Mouse (Mus musculus) hindbrain, embryonic 14.5 days (tissue): ENCODE results near the gene Vps35l. TPM values are rescaled to one million over a fixed set of nuclear protein-coding genes. Genes with fewer than 3 reads are reported as not detected.

Experiments
- ATAC-seq: fragments of 200-750 bp; cut with Nextera tagmentation; 2 replicates; pipeline ENCODE4 v1.8.0; 2017; ENCODE audit warnings: moderate number of reproducible peaks, mild to moderate bottlenecking, moderate TSS enrichment, moderate library complexity; ENCODE audit not compliant: low FRiP score
- DNase-seq: peaks from one replicate; pipeline ENCODE4 v3.0.0-alpha.2; 2015; ENCODE audit warnings: low spot score
- H3K27ac ChIP-seq: fragments of 300-500 bp; sonication (generic); 2 replicates; pipeline ENCODE4 v1.5.1; 2014; ENCODE audit warnings: mild to moderate bottlenecking, moderate library complexity
- H3K27me3 ChIP-seq: fragments of 300-500 bp; sonication (generic); 2 replicates; pipeline ENCODE4 v1.6.1; 2014; ENCODE audit warnings: mild to moderate bottlenecking, low read length, mixed read lengths; ENCODE audit not compliant: control insufficient read depth, insufficient read depth
- H3K36me3 ChIP-seq: fragments of 300-500 bp; sonication (generic); replicated peaks from 2 replicates; pipeline ENCODE4 v1.6.1; 2014; ENCODE audit not compliant: control insufficient read depth, insufficient read depth
- H3K4me1 ChIP-seq: fragments of 300-500 bp; sonication (generic); replicated peaks from 2 replicates; pipeline ENCODE4 v1.6.1; 2014; ENCODE audit warnings: antibody characterized with exemption, low read length, mixed read lengths; ENCODE audit not compliant: control insufficient read depth, insufficient read depth
- H3K4me2 ChIP-seq: fragments of 300-500 bp; sonication (generic); replicated peaks from 2 replicates; pipeline ENCODE4 v1.6.1; 2014; ENCODE audit warnings: mild to moderate bottlenecking, moderate library complexity
- H3K4me3 ChIP-seq: fragments of 300-500 bp; sonication (generic); replicated peaks from 2 replicates; pipeline ENCODE4 v1.5.1; 2014; ENCODE audit warnings: mild to moderate bottlenecking, low read length
- H3K9ac ChIP-seq: fragments of 300-500 bp; sonication (generic); 2 replicates; pipeline ENCODE4 v1.6.1; 2014
- H3K9me3 ChIP-seq: fragments of 300-500 bp; sonication (generic); 2 replicates; pipeline ENCODE4 v1.6.1; 2016; ENCODE audit warnings: low read length; ENCODE audit not compliant: control insufficient read depth
- WGBS: fragments of 180-500 bp; shearing (Covaris S2); extraction: QIAGEN DNeasy Blood & Tissue Kit; methylation state at CpG from one replicate; pipeline ENCODE4 v1.1.7; 2014; 5-methylcytosine and 5-hydroxymethylcytosine counted together
- polyA plus RNA-seq: library from polyadenylated mRNA; unstranded; fragments of >200 nt; fragmentation: Nextera tagmentation; extraction: Ambion mirVana; gene quantifications from 2 replicates; pipeline ENCODE4 v1.2.1, GENCODE M21; 2014

The Vps35l gene
- polyA plus RNA-seq, 1 experiment from 2014 or later: 93.9 TPM

GRCm38 (mm10) chr7:118855171-118855876 is 115.3 kb downstream of the Vps35l start, which contains the start of gene Iqck:
Gene Iqck, plus strand, starts transcription at chr7:118855752.
- Histone ChIP-seq H3K4me3 (peak within 1 kb of the TSS; percentile 92), H3K4me2 (peak within 1 kb of the TSS; percentile 85), H3K4me1 (peaks cover 10% of the 10 kb centered on the region), H3K9ac (peak within 1 kb of the TSS; percentile 66), H3K27ac (peak within 1 kb of the TSS; percentile 83), H3K27me3 (no peaks in the 10 kb centered on the region), H3K9me3 (no peaks in the 10 kb centered on the region), H3K36me3 (peaks cover 30% of the 10 kb centered on the region)
- DNase-seq (peak; percentile 93), ATAC-seq (peak; percentile 97)
- under 1% methylated on average over 55 of the region's 57 CpGs for WGBS

GRCm38 (mm10) chr7:118855877-118856304 is 115.9 kb downstream of the Vps35l start, which contains the start of gene Knop1:
Gene Knop1, minus strand, starts transcription at chr7:118856254.
- H3K4me2 ChIP-seq: peak within 1 kb of the TSS; percentile 85
- ATAC-seq: peak; percentile 80
- H3K9ac ChIP-seq: peak within 1 kb of the TSS; percentile 66
- peaks cover 10% of the 10 kb centered on the region for H3K4me1 ChIP-seq
- under 1% methylated on average over 45 of the region's 46 CpGs for WGBS
- DNase-seq: peak; percentile 30
- H3K27me3 ChIP-seq: no peaks in the 10 kb centered on the region
- H3K27ac ChIP-seq: peak within 1 kb of the TSS; percentile 83
- peaks cover 24% of the 10 kb centered on the region for H3K36me3 ChIP-seq
- H3K4me3 ChIP-seq: peak within 1 kb of the TSS; percentile 92
- H3K9me3 ChIP-seq: no peaks in the 10 kb centered on the region

GRCm38 (mm10) chr7:118858640-118859039 is 118.6 kb downstream of the Vps35l start:
- ATAC-seq: no peak
- no peak for DNase-seq
- WGBS: 91% methylated on average over 1 of the region's 1 CpGs

GRCm38 (mm10) chr7:118865362-118865761 is 125.3 kb downstream of the Vps35l start:
- H3K4me1 ChIP-seq: no peaks in the 10 kb centered on the region
- no peak overlapping the region for H3K27ac ChIP-seq
- DNase-seq: no peak
- H3K9ac ChIP-seq: no peak overlapping the region
- H3K4me2 ChIP-seq: no peak overlapping the region
- no peak for ATAC-seq
- no peak overlapping the region for H3K4me3 ChIP-seq
- 80% methylated on average over 2 of the region's 2 CpGs for WGBS
- H3K27me3 ChIP-seq: no peaks in the 10 kb centered on the region
- H3K36me3 ChIP-seq: no peaks in the 10 kb centered on the region
- H3K9me3 ChIP-seq: no peaks in the 10 kb centered on the region

More at GRCm38 (mm10) chr7:118858640-118859039, 118.6 kb downstream of the Vps35l start:
- Histone ChIP-seq H3K4me1 (peaks cover 10% of the 10 kb centered on the region), H3K4me3 (no peak overlapping the region), H3K9ac (no peak overlapping the region), H3K27ac (no peak overlapping the region), H3K9me3 (no peaks in the 10 kb centered on the region), H3K27me3 (no peaks in the 10 kb centered on the region), H3K4me2 (no peak overlapping the region), H3K36me3 (no peaks in the 10 kb centered on the region; the same call in 1 of the 2 replicates)

GRCm38 (mm10) chr7:118879466-118880029 is 139.5 kb downstream of the Vps35l start:
- no peaks in the 10 kb centered on the region for H3K9me3 ChIP-seq
- ATAC-seq (no peak), DNase-seq (no peak)
- no peaks in the 10 kb centered on the region for H3K4me1 ChIP-seq
- no peak overlapping the region for H3K9ac ChIP-seq
- no peaks in the 10 kb centered on the region for H3K27me3 ChIP-seq
- no peaks in the 10 kb centered on the region for H3K36me3 ChIP-seq
- 82% methylated on average over 3 of the region's 3 CpGs for WGBS
- no peak overlapping the region for H3K27ac ChIP-seq
- no peak overlapping the region for H3K4me2 ChIP-seq
- no peak overlapping the region for H3K4me3 ChIP-seq

GRCm38 (mm10) chr7:118883957-118884356 is 143.9 kb downstream of the Vps35l start:
- no peak for ATAC-seq
- Histone ChIP-seq H3K27ac (no peak overlapping the region), H3K27me3 (no peaks in the 10 kb centered on the region), H3K9ac (no peak overlapping the region), H3K9me3 (no peaks in the 10 kb centered on the region), H3K4me1 (peaks cover 7% of the 10 kb centered on the region), H3K4me2 (no peak overlapping the region), H3K36me3 (no peaks in the 10 kb centered on the region), H3K4me3 (no peak overlapping the region)
- no peak for DNase-seq
- 88% methylated on average over 4 of the region's 4 CpGs for WGBS

GRCm38 (mm10) chr7:118884969-118885368 is 144.9 kb downstream of the Vps35l start:
- ATAC-seq (no peak), DNase-seq (no peak)
- H3K27ac ChIP-seq: no peak overlapping the region
- H3K9me3 ChIP-seq: no peaks in the 10 kb centered on the region
- H3K4me1 ChIP-seq: peaks cover 12% of the 10 kb centered on the region
- WGBS: 66% methylated on average over 4 of the region's 4 CpGs
- no peaks in the 10 kb centered on the region for H3K27me3 ChIP-seq
- no peak overlapping the region for H3K4me3 ChIP-seq
- no peak overlapping the region for H3K9ac ChIP-seq
- H3K4me2 ChIP-seq: no peak overlapping the region
- H3K36me3 ChIP-seq: no peaks in the 10 kb centered on the region

GRCm38 (mm10) chr7:118887303-118888055 is 147.5 kb downstream of the Vps35l start:
- Histone ChIP-seq H3K9ac (no peak overlapping the region), H3K4me3 (no peak overlapping the region), H3K36me3 (no peaks in the 10 kb centered on the region), H3K4me1 (peaks cover 12% of the 10 kb centered on the region), H3K27me3 (no peaks in the 10 kb centered on the region), H3K27ac (no peak overlapping the region), H3K9me3 (no peaks in the 10 kb centered on the region), H3K4me2 (no peak overlapping the region)
- DNase-seq (no peak), ATAC-seq (no peak)
- WGBS: 22% methylated on average over 6 of the region's 6 CpGs

GRCm38 (mm10) chr7:118889046-118889680 is 149.1 kb downstream of the Vps35l start:
- DNase-seq (peak; percentile 66), ATAC-seq (no peak)
- H3K4me2 ChIP-seq: no peak overlapping the region
- no peak overlapping the region for H3K9ac ChIP-seq
- no peak overlapping the region for H3K27ac ChIP-seq
- no peaks in the 10 kb centered on the region for H3K9me3 ChIP-seq
- H3K4me1 ChIP-seq: peaks cover 12% of the 10 kb centered on the region
- no peaks in the 10 kb centered on the region for H3K27me3 ChIP-seq
- H3K4me3 ChIP-seq: no peak overlapping the region
- WGBS: 3% methylated on average over 3 of the region's 3 CpGs
- no peaks in the 10 kb centered on the region for H3K36me3 ChIP-seq
